Mouse (Mus musculus) gastrocnemius, postnatal 14 days (tissue): ENCODE results near the gene Stk39. TPM values are rescaled to one million over a fixed set of nuclear protein-coding genes. Genes with fewer than 3 reads are reported as not detected.

Source experiments
- DNase-seq: peaks from one replicate; pipeline ENCODE4 v3.0.0; 2021; ENCODE audit warnings: mixed read lengths
- intact Hi-C: fragments of 180-260 bp; cut with DNase I; formaldehyde crosslinking; loops from one replicate; pipeline ENCODE4 v1.15.1; 2025; ENCODE audit warnings: low total_unique reads
- total RNA-seq, 2 experiments: library from RNA; stranded (reverse); gene quantifications; 2 replicates each; pipeline ENCODE4 v1.2.3; 2021

Stk39 gene
- total RNA-seq, 2 experiments from 2014 or later: 7.8 to 8.1 TPM

DNA sequence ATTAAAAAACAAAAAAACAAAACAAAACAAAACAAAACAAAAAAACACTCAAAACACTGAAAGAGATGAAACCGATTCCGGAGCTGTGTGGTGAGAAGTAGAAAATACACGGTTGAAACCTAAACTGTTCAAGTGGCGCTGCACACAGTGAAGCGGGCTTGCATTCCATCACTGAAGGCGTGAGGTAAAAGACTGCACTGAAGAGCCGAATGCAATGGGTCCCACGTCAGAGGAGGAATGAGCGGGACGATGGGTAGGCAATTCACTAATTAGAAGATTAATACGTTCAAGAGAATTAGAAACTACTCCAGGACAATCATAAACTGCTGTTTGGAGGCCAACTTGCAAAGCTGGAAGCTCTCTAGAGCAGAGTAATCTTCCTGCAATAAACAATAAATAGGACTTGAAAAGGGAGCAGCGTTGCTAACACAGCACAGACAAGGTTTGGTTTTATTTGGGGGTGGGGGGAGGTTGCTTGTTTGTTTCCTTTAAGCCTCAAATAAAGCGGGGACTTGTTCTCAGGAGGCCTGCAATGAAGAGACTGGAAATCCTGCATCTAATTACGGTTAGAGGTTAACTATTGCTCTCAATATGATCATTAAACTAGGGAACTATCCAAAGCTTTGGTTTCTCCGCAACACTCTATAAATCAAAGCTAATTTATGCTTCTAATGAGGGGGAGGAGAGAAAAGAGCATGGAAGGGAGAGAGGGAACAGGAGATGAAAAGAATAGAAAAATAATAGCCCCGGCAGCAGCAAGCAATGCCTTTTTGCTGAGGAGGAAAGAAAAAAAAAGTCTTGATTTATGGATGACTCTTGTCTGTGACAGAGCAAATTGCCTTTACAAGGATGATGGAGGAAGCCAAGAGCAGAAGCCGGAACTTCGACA, 67.5 kb downstream of the Stk39 start:
- intact Hi-C loops: no loop called here
- DNase-seq: no peak

DNA sequence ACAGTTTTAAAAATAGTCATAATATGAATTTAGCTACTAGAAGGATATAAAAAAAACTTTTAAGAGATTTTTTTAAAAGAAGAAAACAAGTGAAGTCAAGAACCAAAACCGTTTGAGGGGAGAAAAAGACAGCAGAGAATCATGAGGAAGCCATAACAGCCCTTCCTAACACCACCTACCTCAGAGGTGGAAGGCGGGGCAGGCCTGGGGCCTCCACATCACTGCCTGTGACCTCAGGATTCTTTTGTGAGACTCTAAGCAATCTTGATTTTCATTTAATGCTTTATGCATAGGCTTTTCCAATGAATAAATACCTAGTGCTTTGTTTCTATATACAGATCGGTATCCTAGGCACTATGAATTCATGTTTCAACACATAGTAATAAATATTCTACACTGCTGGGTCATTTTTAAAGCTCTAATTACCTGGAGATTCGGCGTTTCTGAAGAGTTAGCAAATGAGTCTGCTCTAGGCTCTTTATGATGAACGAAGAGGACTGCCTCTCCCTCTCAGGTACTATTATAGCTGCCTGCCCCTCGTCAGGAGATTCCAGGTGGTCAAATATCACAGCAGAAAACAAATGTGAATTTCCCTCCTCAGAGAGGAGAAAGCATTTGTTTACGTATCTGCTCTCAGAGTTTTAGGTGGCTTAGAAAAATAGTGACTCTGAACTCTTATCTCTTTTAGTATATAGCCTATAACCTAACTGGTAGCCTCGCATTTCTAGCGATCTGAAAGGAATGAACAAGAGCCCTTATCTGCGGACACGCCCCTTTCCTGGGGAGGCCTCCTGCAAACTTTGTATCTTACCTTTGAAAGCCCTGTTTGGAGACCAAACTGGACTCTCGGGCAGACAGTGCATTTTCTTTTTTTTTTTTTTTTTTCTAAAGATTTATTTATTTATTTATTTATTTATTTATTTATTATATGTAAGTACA, 78.2 kb downstream of the Stk39 start:
- no peak for DNase-seq
- intact Hi-C loops: no loop called here

DNA sequence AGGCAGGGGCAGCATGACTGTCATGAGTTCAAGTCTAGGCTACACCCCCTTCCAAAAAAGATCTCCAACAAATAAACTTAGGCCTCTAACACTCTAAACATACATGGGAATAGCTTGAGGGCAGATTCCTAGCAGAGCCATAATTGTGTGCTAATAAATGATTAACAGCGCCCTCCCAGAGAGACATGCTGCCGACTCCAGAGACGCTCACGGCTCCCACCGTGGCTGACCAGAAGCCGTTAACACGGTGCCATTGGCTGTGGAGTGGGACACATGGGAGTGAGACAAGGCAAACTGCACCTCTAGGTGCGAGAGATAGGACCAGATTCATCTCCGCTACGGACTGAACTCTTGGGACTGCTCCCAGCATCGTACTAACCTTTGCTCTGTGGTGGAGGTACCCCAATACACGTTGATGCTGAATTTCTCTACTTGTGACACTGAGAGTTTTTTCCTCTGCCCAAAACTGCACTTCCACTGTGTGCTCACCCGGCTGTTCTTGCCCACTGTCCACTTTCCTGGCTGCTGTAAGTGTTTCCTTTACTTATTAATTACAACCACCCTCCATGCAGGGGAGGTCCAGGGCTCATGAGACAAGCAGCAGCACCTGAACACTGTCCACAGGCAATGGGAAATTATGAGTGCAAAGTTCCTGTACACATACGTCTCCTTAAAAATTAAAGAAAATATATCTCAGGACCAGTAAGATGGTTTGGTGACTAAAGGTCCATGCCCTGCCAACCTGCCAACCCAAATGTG, 84.1 kb downstream of the Stk39 start:
- DNase-seq: no peak
- intact Hi-C loops: no loop called here

DNA sequence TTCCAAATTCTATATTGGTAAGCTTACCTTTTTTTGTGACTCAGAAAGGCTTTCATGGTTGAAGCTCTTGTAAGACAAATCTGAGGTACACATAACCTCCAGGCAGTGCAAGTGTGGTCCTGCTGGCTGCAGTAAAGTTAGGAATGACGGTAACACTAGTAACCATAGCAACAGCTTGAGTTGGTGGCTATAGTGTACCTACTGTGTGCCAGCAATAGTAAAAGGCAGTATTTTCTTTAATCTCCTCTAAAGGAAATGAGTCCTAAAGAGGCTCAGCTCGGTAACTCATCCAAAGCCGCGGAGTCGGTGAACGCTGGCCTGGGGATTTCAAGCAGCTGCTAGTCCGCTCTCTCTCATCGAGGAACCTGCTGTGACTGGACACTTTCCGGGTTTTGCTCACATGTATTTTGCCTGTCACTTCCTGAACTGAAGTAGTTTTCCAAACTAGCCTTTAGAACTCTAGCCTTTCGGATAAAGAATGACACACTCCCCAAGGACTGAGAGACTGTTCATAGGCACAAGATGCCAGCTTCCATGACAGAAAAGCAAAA, 85.7 kb downstream of the Stk39 start:
- intact Hi-C loops: no loop called here
- no peak for DNase-seq

DNA sequence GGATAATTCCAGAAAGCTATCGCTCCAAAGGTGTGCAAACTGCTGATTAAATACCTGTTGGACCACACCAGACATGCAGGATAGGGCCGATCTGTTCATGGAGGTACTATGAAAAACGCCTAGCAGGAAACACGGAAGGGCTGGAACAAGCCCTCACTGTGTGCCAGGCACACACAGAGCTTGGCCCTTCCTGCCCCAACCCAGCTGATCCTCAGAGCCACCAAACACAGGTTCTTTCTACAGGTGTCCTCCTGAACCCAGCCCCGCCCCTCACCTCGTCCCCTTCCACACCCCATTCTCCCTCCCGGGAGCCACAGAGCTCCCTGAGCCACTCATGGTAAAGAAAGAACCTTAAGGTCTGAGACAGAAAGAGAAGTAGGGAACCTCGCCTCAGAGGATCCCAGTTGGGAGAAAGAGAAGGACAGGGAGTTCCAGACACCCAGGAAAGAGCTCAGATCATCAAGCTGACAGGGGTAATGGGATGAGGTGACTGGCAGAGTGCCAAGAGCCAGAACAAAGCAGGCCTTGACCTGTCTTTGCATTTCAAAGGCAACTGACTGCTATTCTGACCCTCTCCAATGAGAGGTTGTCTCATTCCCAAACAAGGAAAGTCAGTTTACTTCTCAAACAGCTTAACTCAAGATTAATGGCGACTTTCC, 86.3 kb downstream of the Stk39 start:
- intact Hi-C loops: no loop called here
- DNase-seq: no peak

DNA sequence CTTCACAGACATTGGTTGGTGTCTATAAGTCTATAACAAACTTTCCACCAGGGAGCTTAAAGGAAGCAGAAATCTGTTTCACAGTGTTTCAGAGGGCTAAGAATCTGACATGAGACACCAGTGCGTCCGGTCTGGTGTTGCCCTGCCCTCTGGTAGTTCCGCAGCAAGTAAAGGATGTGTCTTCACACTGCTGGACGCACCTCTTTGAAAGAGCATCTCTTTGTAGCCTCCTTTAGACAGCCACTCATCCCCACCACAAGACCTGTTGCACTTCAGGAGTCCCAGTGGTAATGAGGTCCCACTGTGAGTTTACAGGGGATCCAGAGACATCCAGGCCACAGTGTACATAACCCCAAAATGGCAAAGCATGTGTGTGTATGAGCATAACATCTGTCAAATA, 88.1 kb downstream of the Stk39 start:
- intact Hi-C loops: no loop called here
- no peak for DNase-seq

DNA sequence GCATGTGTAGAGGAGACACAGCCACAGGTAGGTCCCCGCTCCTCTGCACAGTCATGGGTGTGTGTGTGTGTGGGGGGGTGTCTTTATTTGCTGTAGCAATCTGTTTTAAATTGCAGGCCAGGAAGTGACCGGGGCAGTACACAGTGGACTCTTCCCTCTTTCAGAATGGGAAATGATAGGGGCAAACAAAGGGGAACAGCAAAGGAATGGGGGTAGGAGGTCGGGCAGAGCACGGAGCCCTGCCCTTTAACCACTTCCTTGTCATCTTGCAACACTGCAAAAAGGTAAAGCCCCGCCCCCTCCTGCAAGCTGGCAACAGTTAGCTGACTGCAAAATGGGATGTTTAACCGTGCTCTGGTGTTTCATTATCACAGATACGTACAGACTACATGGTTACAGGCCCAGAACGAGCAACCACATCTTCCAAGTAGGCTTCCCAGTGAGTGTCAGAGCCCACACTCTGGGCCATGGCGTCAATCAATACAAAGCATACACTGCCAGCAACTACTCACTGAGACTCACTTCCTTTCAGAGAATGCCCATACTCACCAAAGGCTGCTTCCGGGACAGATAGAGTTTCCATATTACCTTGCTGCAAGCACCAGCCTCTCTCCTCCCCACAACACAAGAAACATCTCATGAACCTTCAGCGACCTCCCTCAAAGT, 89.5 kb downstream of the Stk39 start:
- DNase-seq: no peak
- intact Hi-C loops: no loop called here

DNA sequence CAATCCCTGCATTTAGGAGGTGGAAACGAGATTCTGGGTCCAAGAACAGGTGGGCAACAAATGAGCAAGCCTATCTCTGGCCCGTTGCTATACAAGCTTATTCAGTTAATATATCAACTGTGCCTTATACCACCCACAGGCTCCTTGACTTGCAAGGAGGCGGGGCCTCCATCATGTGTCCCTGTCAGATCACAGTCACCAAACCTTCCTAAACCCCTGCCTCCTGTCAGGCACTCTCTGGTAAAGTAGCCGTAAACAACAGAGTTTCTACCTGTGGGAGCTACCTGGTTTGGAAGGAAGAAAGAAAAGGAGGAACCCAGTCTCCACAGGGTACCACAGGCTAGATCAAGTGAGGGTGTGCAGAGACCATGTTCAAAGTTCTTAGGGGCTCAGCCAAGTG, 90.2 kb downstream of the Stk39 start:
- intact Hi-C loops: no loop called here

DNA sequence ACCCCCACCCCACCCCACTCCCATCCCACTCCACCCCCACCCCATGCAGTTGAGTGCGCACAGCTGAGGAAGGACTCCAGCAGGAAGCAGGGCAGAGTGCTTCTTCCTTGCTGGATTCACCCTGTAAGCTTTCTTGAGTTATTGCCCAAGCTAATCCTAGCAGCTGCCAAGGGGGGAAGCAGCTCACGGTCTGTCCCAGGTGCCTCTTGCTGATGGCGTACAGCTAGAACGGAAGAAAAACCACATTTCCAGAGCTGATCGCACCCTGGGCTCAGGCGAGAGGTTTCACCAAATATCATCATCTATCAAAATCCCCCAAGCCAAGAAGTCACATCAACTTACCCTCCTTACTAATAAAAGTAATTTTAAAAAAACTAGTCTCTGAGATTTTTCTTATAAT, 90.9 kb downstream of the Stk39 start:
- DNase-seq: no peak
- intact Hi-C loops: no loop called here

More for the DNA sequence above, 90.2 kb downstream of the Stk39 start:
- no peak for DNase-seq

DNA sequence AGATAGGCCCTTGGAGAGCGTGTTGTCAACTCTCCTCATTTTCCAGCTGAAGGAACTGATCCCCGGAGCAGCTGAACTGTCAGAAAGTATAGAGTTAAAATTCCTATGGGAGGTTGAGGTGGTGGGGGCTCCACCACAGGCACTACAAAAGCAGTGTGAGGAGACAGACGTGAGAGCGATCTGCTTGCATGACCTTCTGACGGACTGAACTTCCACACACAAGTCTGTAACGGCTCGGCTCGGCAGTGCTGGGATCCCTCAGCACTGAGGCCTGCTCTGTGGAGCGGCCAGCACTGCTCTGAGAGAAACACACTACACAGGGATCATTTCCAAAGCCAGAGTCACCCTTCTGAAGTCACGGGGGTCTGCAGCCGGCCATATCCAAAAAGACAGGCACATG, 92.4 kb downstream of the Stk39 start:
- DNase-seq: no peak
- intact Hi-C loops: no loop called here

DNA sequence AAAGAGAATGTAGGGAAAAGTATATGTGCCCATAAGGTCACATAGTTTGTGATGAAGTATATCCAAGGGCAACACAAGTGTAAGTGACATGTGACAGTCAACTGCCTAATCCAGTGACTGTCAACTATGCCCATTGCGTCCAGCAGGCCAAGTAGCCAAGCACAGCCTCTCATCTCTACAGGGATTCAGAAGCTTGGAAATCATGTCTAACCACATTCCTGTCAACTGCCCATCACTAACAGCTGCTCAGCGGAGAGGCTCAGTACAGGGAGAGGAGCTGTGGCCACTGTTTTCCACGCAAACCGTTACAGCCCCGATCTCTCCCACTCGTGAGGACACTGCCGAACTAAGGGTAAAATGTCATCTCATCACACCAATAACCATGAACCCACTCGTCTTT, 93.7 kb downstream of the Stk39 start:
- DNase-seq: no peak
- intact Hi-C loops: no loop called here

DNA sequence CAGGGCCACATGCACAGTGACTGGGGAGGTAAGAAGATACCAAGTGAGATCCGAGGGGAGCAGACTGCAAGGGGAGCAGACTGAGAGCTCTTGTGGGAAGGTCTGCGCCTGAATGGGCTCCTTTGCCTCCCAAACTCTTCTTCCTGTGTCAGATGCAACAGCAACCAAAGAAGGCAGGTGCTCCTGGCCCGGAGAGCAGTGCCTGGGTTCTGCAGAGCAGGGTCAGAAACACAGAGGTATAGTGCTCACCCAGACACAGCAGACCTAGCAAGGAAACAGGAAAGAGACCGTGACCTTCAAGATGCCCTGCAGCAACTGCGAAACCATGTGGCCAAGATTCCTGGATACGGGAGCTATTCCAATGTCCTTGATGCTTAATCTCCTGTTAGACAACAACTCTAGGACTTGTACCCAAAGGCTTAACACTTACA, 94.8 kb downstream of the Stk39 start:
- intact Hi-C loops: no loop called here
- no peak for DNase-seq

DNA sequence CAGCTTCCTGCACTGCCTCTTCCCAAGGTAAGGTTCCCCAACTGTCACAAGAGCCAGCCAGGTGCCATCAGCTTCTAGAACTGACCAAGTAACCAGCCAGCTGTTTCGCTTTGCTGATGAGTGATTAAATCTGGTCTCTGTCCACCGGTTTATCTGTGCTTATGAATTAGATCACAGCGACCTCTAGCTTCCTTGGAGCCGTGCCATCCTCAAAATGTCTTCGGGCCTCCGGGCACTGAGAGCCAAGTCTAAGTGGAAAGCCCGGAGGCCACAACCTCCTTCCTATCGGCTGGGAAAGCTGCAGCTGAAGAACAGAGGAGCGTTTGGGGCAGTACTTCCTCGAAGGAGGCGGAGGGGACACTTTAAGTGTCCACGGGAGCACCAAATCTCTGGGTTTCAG, 95.4 kb downstream of the Stk39 start:
- intact Hi-C loops: no loop called here

DNA sequence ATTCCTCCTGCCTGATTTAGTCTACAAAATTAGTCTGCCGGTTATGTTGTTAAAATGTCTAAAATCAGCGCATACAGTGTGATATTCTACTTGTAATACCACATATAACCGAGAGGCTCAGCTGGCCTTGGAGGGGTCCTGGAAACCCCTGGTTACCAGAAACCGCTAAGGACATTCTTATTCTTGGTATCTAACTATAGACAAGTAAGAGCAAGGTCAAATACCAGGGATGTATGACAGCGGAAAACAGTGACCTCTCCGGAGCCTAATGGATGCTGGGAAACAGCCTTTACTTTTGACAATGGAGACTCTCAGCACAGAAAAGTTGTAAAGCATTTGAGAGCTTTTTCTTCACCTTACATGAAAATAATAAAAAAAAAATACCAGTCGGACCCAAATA, 97.9 kb downstream of the Stk39 start:
- intact Hi-C loops: no loop called here
- DNase-seq: no peak

More for the DNA sequence above, 95.4 kb downstream of the Stk39 start:
- peak; percentile 69 for DNase-seq

DNA sequence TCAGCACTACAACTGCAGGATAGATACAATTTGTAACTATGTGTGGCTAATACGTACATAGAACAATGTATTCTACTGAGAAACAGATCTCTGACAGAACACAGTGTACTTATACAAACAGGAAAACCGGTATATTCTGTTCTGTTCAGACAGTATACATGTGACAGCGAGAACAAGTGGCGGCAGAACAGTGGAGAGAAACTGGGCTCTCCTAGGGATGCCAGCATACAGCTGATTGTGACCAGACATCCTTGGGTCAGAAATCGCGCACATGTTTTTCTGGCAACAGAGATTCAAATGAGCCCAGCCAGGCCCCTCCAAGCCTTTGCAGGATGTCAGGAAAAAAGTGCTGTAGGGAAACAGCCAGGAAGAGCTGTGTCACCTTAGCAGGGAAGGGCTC, 100.2 kb downstream of the Stk39 start:
- intact Hi-C loops: no loop called here
- DNase-seq: no peak

DNA sequence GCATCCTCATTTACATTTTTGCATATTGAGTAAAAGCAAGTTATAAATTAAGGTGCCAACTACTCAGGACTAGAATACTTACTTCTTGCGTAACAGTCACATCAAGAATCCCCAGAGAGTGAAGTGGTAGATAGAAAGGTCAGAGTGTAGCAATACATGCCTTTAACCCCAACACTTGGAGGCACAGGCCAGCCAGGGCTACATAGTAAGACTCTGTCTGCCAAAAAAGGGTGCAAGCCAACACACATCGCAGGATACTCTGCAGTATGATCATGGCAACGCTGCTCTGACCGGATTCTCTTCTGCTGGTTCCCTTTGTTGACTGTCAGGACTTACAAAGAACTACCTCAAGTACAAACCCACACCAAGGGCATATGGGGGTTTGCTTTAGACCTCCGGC, 101.7 kb downstream of the Stk39 start:
- DNase-seq: no peak
- intact Hi-C loops: no loop called here

DNA sequence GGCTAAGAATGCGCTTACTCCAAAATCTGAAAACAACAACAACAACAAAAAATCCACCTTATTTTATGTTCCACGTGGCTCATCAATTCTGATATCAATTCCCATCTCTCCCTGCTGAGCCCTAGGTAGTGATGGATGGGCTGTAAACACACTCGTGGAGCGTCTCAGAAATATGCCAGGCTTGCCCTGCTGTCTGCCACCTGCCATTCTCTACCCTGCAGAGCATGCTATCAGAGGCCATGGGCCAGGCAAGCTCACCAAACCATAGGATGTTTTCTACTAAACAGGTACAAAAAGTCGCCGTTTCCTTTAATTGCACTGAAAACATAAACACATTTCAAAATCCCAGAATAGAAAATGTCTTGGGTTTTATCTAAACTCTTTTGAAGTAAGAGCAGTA, 103.0 kb downstream of the Stk39 start:
- intact Hi-C loops: loop anchor here (10.0 kb wide), 1 partner anchor 96 kb away; no protein-coding TSS in a partner anchor
- no peak for DNase-seq

DNA sequence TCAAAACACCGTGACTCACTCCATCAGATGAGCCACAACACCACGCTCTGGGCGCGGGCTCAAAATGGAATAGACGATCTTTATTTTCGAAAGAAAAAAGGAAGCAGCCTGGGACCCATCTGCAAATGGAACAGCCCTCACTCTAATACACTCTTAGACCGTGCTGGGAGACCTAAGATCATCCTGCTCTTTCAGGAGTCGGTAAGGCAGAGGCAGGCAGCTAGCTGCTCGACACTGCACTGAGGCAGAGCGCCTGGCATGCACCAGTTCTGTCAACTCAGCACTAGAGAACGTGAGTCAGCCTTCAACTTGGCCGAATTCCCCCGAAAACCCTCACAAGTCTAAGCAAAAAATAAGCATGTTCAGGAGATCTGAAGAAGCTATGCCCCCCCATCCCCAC, 104.1 kb downstream of the Stk39 start:
- no peak for DNase-seq
- intact Hi-C loops: loop anchor here (10.0 kb wide), 1 partner anchor 97 kb away; no protein-coding TSS in a partner anchor

DNA sequence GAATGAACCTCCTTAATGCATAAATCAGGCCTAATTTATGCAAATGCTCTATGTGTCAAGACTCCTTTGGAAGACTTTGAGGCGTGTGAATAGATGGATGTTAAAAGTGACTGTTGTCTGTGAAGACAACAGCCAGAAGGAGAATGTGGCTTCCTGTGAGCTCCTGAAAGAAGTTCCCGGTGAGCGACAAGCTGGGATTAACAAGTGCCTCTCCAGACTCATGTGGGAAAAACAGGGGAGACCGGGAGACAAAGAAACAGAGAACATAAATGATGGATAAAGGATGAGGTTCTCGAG, 105.2 kb downstream of the Stk39 start:
- intact Hi-C loops: loop anchor here (10.0 kb wide), 1 partner anchor 98 kb away; no protein-coding TSS in a partner anchor

More for the DNA sequence above, 105.2 kb downstream of the Stk39 start:
- no peak for DNase-seq
